Mouse (Mus musculus) urinary bladder, postnatal 25 days (tissue): Measurements from ENCODE around the gene Gpr45.
"Not testable (repeated sequence)": the region's sequence is repeated elsewhere in the genome, so short reads cannot be mapped to it uniquely, and the experiment has no call there.

Source experiments
- DNase-seq: peaks from one replicate; pipeline ENCODE4 v3.0.0; 2022; ENCODE audit warnings: low spot score

The Gpr45 gene

GRCm38 (mm10) chr1:42952734-42953481, at the start of gene Gpr45:
Gene Gpr45, plus strand, starts transcription at chr1:42952872.
- no peak for DNase-seq

- no peak for DNase-seq
These were observed 47.5 kb upstream of the Gpr45 start for GRCm38 (mm10) chr1:42905148-42905547.

GRCm38 (mm10) chr1:42906696-42907095, 46.0 kb upstream of the Gpr45 start:
- DNase-seq = no peak

- DNase-seq = no peak
These were observed 45.5 kb upstream of the Gpr45 start for GRCm38 (mm10) chr1:42907153-42907552.

GRCm38 (mm10) chr1:42915062-42915461, 37.6 kb upstream of the Gpr45 start:
- no peak for DNase-seq

GRCm38 (mm10) chr1:42916719-42917118, 36.0 kb upstream of the Gpr45 start:
- DNase-seq = no peak

GRCm38 (mm10) chr1:42917908-42918307, 34.8 kb upstream of the Gpr45 start:
- no peak for DNase-seq

GRCm38 (mm10) chr1:42923924-42924323, 28.7 kb upstream of the Gpr45 start:
- no peak for DNase-seq

- DNase-seq = no peak
These were observed 19.1 kb upstream of the Gpr45 start for GRCm38 (mm10) chr1:42933613-42934012.

GRCm38 (mm10) chr1:42948486-42948885, 4.2 kb upstream of the Gpr45 start:
- DNase-seq = no peak

GRCm38 (mm10) chr1:42953482-42953822, 780 bp downstream of the Gpr45 start:
- DNase-seq = no peak

- no peak for DNase-seq
These were observed 4.2 kb downstream of the Gpr45 start for GRCm38 (mm10) chr1:42956828-42957227.

GRCm38 (mm10) chr1:42983082-42983771, 30.6 kb downstream of the Gpr45 start:
- no peak for DNase-seq

- no peak for DNase-seq
These were observed 31.4 kb downstream of the Gpr45 start for GRCm38 (mm10) chr1:42984119-42984518.

- no peak for DNase-seq
These were observed 36.3 kb downstream of the Gpr45 start for GRCm38 (mm10) chr1:42988996-42989395.

GRCm38 (mm10) chr1:43006051-43006514, 53.4 kb downstream of the Gpr45 start:
- DNase-seq = no peak

GRCm38 (mm10) chr1:43006524-43006923, 53.9 kb downstream of the Gpr45 start:
- no peak for DNase-seq

GRCm38 (mm10) chr1:43010461-43010860, 57.8 kb downstream of the Gpr45 start:
- no peak for DNase-seq

- not testable (repeated sequence) for DNase-seq
These were observed 62.5 kb downstream of the Gpr45 start for GRCm38 (mm10) chr1:43015153-43015685.

- DNase-seq = no peak
These were observed 83.3 kb downstream of the Gpr45 start for GRCm38 (mm10) chr1:43036014-43036413.

GRCm38 (mm10) chr1:43042271-43042670, 89.6 kb downstream of the Gpr45 start:
- DNase-seq = no peak

GRCm38 (mm10) chr1:43045204-43045982, 92.7 kb downstream of the Gpr45 start:
- no peak for DNase-seq
